Mouse (Mus musculus) embryonic facial prominence, embryonic 13.5 days (tissue): ENCODE data around the gene Prr5l. TPM values are rescaled to one million over a fixed set of nuclear protein-coding genes. Genes with fewer than 3 reads are reported as not detected.

Experiments used
- ATAC-seq: fragments of 200-750 bp; cut with Nextera tagmentation; 2 replicates; pipeline ENCODE4 v1.8.0; 2017; ENCODE audit warnings: low read depth; ENCODE audit not compliant: insufficient number of reproducible peaks, insufficient read depth, low FRiP score, low TSS enrichment
- H3K27ac ChIP-seq: fragments of 300-500 bp; sonication (generic); 2 replicates; pipeline ENCODE4 v1.5.1; 2015; ENCODE audit warnings: moderate library complexity, mild to moderate bottlenecking, inconsistent platforms
- H3K27me3 ChIP-seq: fragments of 300-500 bp; sonication (generic); 2 replicates; pipeline ENCODE4 v1.6.1; 2015; ENCODE audit warnings: mild to moderate bottlenecking, inconsistent platforms
- H3K36me3 ChIP-seq: fragments of 300-500 bp; sonication (generic); 2 replicates; pipeline ENCODE4 v1.6.1; 2015; ENCODE audit warnings: mild to moderate bottlenecking, inconsistent platforms
- H3K4me1 ChIP-seq: fragments of 300-500 bp; sonication (generic); 2 replicates; pipeline ENCODE4 v1.6.1; 2015; ENCODE audit warnings: inconsistent platforms
- H3K4me2 ChIP-seq: fragments of 300-500 bp; sonication (generic); 2 replicates; pipeline ENCODE4 v1.6.1; 2015; ENCODE audit warnings: moderate library complexity, mild to moderate bottlenecking, inconsistent platforms
- H3K4me3 ChIP-seq: fragments of 300-500 bp; sonication (generic); 2 replicates; pipeline ENCODE4 v1.5.1; 2015; ENCODE audit warnings: mild to moderate bottlenecking, inconsistent platforms
- H3K9ac ChIP-seq: fragments of 300-500 bp; sonication (generic); 2 replicates; pipeline ENCODE4 v1.6.1; 2015; ENCODE audit warnings: mild to moderate bottlenecking, inconsistent platforms
- H3K9me3 ChIP-seq: fragments of 300-500 bp; sonication (generic); 2 replicates; pipeline ENCODE4 v1.6.1; 2016; ENCODE audit warnings: inconsistent platforms
- WGBS: fragments of 180-500 bp; shearing (Covaris S2); methylation state at CpG from one replicate; pipeline ENCODE4 v1.1.7; 2015; ENCODE audit warnings: mixed read lengths; 5-methylcytosine and 5-hydroxymethylcytosine counted together
- polyA plus RNA-seq: library from polyadenylated mRNA; unstranded; fragments of >200 nt; fragmentation: Nextera tagmentation; extraction: Ambion mirVana; gene quantifications from 2 replicates; pipeline ENCODE4 v1.2.1, GENCODE M21; 2015

Gene Prr5l
- polyA plus RNA-seq = 25.7 and 34.1 TPM in 2 replicates

DNA sequence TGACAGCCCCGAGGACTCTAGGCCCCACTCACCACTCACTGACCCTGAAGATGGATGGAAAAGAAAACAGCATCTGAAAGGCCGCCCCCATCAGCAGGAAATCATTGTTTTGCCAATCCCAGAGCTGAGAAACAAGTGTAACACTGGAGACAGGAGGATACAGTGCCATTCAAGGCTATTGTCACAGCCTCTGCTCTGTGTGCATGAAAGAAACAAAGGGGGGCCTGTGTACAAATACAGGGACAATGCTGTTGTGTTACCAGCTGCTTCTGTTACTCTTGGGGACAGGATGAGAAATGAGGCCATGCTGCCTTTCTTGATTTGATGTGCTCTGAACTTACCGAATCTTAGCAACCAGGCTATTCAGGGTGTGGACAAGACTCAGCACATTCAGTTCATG is at the start of gene Prr5l:
Gene Prr5l (minus strand): TSS at position 30 of the 400 bp plus-strand sequence.
- Histone ChIP-seq H3K27ac (no peak within 1 kb of the TSS), H3K4me2 (no peak within 1 kb of the TSS), H3K36me3 (no peaks in the 10 kb centered on the region), H3K4me1 (peaks cover 11% of the 10 kb centered on the region), H3K9me3 (no peaks in the 10 kb centered on the region), H3K4me3 (no peak within 1 kb of the TSS), H3K9ac (no peak within 1 kb of the TSS), H3K27me3 (peaks cover 5% of the 10 kb centered on the region; the same call in 1 of the 2 replicates)
- ATAC-seq = no peak
- 53% methylated on average over 3 of the region's 3 CpGs for WGBS

DNA sequence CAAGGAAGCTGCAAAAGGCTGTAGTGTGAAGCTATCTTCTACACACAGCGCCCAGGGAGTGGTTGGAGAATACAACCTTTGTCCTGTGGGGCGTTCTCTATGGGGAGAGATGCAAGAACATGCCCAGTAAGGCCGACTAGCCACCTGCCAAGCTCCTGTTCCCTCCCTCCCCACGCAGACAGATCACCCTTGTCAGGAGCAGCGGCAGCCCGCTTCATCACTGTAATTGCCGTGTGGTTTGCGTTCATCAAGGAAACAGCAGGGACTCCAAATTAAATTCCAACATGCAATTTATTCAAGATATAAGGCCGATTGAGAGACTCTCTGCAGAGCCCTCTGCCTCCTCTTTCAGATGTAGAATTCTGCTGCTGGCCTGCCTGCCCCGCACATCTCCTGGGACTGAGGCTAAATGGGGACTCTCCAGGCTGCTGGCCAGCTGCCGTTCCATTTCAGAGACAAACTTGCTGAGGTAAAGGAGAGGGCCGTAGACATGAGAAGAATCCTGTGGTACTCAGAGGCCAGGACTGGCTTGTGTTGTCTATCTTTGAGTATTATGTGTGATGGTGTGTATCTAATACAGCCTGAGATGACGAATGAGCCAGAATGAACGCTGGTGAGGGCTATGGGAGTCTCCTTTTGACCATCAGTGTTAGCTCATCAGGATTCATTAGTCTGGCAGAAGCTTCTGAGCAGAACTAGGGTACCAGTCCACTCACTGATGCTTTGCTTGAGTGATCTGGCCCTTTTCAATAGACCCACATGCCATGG is 49.5 kb upstream of the Prr5l start:
- Histone ChIP-seq H3K9ac (no peak overlapping the region), H3K4me3 (no peak overlapping the region), H3K4me1 (peaks cover 9% of the 10 kb centered on the region), H3K4me2 (no peak overlapping the region), H3K9me3 (no peaks in the 10 kb centered on the region), H3K27me3 (no peaks in the 10 kb centered on the region), H3K36me3 (no peaks in the 10 kb centered on the region), H3K27ac (no peak overlapping the region)
- 73% methylated on average over 14 of the region's 14 CpGs for WGBS
- no peak for ATAC-seq

DNA sequence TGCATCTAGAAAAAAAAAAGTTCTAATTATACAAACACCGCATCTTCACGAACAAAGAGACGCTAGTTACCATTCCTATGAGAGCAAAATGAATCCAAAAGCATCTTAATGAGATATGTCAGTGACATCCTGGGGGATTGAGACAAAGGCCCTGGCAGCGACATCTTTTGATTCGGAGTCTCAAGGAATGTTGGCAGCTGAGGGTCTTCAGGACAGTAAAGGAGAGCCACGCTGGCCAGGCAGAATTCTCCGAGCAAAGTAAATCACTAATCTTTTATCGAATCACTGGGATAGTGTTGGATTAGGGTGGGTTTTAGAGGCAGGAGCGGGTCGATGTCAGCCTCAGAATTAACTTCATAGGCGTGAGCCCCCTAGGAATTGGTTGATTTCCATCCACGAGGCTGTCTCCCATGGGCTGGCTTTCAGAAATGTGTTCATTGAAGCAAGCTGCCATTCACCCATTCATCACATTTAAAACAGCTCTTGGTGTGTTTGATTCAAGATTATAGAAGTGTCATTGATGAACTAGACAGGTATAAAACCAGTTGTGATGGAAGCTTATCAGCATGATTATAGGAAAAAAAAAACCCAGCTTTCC is 42.9 kb upstream of the Prr5l start:
- Histone ChIP-seq H3K36me3 (no peaks in the 10 kb centered on the region), H3K9ac (no peak overlapping the region), H3K4me3 (no peak overlapping the region), H3K27me3 (no peaks in the 10 kb centered on the region), H3K27ac (no peak overlapping the region), H3K9me3 (no peaks in the 10 kb centered on the region), H3K4me1 (no peaks in the 10 kb centered on the region), H3K4me2 (no peak overlapping the region)
- ATAC-seq = no peak
- 78% methylated on average over 12 of the region's 12 CpGs for WGBS

DNA sequence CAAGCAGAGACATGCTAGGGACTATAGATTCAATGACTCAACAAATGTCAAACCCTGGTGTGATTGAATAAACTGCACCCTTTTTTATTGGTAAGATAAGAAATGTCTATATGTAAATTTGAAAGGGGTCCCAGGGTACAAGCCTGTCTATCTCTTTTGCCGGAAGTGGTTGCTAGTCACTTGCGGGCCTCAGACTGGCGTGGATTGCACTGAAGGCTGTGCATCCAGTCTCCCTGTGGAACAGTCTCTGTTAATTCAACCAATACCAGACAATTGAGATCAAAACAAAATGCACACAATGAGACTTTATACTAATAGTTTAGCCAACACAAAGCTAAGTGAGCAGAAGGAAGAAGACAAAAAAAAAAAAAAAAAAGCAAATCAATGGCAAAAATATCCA is 42.4 kb upstream of the Prr5l start:
- Histone ChIP-seq H3K9me3 (no peaks in the 10 kb centered on the region), H3K4me1 (0 out of 2 replicates have a peak, but pooled peaks cover 3% of the 10 kb centered on the region), H3K4me3 (no peak overlapping the region), H3K9ac (no peak overlapping the region), H3K36me3 (no peaks in the 10 kb centered on the region), H3K4me2 (no peak overlapping the region), H3K27ac (no peak overlapping the region), H3K27me3 (no peaks in the 10 kb centered on the region)
- no peak for ATAC-seq
- WGBS = 86% methylated on average over 3 of the region's 3 CpGs

DNA sequence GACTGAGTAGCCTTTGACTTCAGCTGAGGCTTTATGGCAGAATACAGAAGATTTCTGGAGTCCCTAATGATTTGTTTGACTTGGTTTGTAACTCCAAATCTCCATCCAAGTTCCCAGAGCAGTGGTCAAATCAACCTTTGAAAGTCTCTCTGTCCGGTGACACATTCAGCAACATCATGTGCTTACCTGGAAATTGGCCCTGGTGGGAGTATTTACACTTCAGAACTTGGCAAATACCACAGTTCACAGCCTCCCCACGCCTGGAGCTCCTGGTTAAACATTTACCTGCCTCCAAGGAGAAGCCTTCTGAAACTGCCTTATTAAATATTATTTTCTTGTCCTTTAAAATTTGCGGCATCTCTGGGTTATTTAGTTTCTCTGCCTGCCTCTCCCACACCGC is 40.4 kb upstream of the Prr5l start:
- no peak for ATAC-seq
- H3K27ac ChIP-seq = no peak overlapping the region
- no peak overlapping the region for H3K9ac ChIP-seq
- 80% methylated on average over 4 of the region's 4 CpGs for WGBS
- no peaks in the 10 kb centered on the region for H3K27me3 ChIP-seq
- H3K9me3 ChIP-seq = no peaks in the 10 kb centered on the region
- no peaks in the 10 kb centered on the region for H3K36me3 ChIP-seq
- 0 out of 2 replicates have a peak, but pooled peaks cover 8% of the 10 kb centered on the region for H3K4me1 ChIP-seq
- H3K4me2 ChIP-seq = no peak overlapping the region
- no peak overlapping the region for H3K4me3 ChIP-seq

DNA sequence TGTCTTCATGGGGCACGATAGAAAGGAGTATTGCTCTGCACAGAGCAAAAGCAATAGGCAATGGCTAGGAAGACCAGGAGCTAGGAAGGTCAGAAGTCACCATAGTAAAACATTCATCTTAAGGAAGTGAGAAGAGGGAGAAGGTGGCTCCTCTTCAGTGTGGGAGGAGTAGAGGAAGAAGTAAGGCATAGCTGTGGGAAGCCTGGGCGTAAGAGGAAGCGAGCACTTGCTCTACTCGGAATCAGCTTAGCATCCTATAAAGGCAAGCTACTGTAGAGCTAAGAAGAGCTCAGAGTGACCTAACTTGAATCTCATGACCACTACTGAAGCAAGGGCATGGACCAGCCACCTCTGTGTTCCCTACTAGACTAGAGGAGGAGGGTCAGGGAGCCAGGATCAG is 39.5 kb upstream of the Prr5l start:
- no peak overlapping the region for H3K9ac ChIP-seq
- no peaks in the 10 kb centered on the region for H3K27me3 ChIP-seq
- no peak overlapping the region for H3K4me3 ChIP-seq
- WGBS = 95% methylated on average over 4 of the region's 4 CpGs
- no peaks in the 10 kb centered on the region for H3K9me3 ChIP-seq
- H3K4me2 ChIP-seq = no peak overlapping the region
- no peaks in the 10 kb centered on the region for H3K36me3 ChIP-seq
- no peak overlapping the region for H3K27ac ChIP-seq
- H3K4me1 ChIP-seq = 0 out of 2 replicates have a peak, but pooled peaks cover 8% of the 10 kb centered on the region
- ATAC-seq = no peak

DNA sequence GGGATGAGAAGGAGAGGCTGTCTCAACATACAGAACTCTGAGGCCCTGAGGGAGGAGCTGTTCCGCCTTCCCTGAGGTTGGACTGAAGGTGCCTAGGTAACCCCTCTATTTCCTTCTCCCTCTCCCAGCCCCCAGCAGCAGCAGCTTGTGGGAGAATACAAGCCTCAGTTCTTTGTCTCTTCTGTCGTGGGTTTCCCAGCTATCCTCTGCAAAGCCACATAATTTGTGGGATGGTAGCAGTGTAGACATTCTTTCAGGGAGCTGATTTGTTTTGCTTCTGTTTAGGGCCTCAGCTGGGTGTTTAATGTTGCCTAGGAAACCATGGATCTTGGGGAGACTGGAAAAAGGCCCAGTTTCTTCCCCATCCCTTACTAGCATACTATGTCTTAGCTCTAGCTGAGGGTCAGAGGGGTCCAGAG is 37.3 kb upstream of the Prr5l start:
- no peak for ATAC-seq

DNA sequence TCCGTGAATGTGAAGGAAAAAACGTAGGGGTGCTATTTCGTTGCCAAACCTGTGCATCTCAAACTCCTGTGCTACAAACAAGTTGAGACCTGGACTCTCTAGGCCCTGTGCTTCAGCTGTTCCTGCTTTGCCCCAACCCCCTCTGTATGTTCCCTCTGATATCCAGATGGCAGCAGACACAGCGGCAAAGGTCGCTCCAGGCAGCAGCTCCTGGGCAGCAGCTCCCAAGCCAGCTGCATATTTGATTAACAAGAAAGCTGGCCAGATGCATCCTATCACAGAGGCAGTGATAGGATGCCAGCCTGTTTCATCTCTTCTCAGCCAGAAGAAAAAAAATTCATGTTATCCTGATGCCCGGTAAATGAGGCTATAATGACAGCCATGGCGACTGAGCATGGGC is 35.7 kb upstream of the Prr5l start:
- H3K9me3 ChIP-seq = no peaks in the 10 kb centered on the region
- 69% methylated on average over 7 of the region's 7 CpGs for WGBS
- no peak overlapping the region for H3K4me3 ChIP-seq
- H3K4me1 ChIP-seq = 0 out of 2 replicates have a peak, but pooled peaks cover 8% of the 10 kb centered on the region
- no peaks in the 10 kb centered on the region for H3K36me3 ChIP-seq
- H3K4me2 ChIP-seq = no peak overlapping the region
- no peak overlapping the region for H3K27ac ChIP-seq
- H3K27me3 ChIP-seq = no peaks in the 10 kb centered on the region
- ATAC-seq = no peak
- H3K9ac ChIP-seq = no peak overlapping the region

More for the DNA sequence above, 37.3 kb upstream of the Prr5l start:
- Histone ChIP-seq H3K9me3 (no peaks in the 10 kb centered on the region), H3K36me3 (no peaks in the 10 kb centered on the region), H3K27me3 (no peaks in the 10 kb centered on the region), H3K27ac (no peak overlapping the region), H3K4me1 (0 out of 2 replicates have a peak, but pooled peaks cover 8% of the 10 kb centered on the region), H3K4me3 (no peak overlapping the region), H3K4me2 (no peak overlapping the region), H3K9ac (no peak overlapping the region)
- 43% methylated on average over 2 of the region's 2 CpGs for WGBS

DNA sequence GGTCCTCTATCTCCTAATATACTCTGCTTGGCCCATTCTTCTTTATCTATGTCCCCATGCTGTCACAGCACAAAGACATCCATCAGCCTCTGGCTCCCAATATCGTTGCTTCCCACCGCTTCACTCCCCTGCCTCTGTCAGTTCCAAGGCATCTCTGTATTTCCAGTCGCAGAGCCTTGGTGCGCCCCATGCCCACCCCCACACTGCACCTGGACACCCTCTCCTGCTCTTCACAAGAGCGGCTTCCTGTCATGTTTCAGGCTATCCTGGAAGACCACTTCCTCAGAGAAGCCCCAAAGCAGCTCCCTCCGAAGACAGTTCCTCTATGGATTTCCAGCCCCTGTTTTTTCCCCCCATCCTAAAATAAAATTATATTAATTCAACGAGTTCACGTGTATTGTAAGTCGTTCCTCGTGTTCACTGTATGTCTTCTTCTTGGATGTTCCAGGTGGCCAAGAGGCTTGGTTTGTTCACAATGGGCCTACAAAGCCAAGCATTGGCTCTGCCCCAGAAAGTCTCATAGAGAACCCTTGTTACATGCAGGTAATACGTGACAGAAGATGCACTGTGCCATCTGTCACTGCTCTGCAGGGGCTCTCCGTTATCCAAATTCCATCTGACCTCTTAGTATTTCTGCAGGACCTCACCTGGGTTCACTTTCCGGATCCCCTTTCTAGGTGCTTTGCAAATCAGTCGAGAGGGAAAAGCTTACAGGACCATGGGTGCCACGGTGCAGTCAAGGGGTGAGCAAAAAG is 26.7 kb upstream of the Prr5l start:
- no peak for ATAC-seq
- 0 out of 2 replicates have a peak, but pooled peaks cover 11% of the 10 kb centered on the region for H3K4me1 ChIP-seq
- H3K36me3 ChIP-seq = 0 out of 2 replicates have a peak, but pooled peaks cover 5% of the 10 kb centered on the region
- no peaks in the 10 kb centered on the region for H3K27me3 ChIP-seq
- 92% methylated on average over 15 of the region's 15 CpGs for WGBS
- no peaks in the 10 kb centered on the region for H3K9me3 ChIP-seq
- no peak overlapping the region for H3K9ac ChIP-seq
- no peak overlapping the region for H3K27ac ChIP-seq
- no peak overlapping the region for H3K4me2 ChIP-seq
- H3K4me3 ChIP-seq = no peak overlapping the region

DNA sequence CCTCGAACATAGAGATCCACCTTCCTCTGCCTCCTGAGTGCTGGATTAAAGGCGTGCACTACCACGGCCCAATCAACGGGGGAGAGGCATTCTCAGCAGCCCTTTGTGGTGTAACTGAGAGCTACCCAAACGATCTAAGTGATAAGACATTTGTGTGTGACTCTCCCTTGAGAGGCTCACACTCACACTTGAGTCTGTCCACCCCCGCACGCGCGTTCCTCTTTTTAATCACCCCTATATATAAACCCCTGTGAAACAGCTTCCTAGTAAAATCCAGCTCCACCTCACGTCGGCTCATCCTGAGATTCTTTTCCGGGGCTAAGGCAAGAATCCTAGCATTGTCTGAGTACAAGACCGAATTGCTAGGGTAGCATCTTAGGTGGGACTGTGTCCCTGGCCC is 25.9 kb upstream of the Prr5l start:
- ATAC-seq = no peak
- no peak overlapping the region for H3K9ac ChIP-seq
- H3K9me3 ChIP-seq = no peaks in the 10 kb centered on the region
- no peak overlapping the region for H3K4me3 ChIP-seq
- H3K27ac ChIP-seq = no peak overlapping the region
- WGBS = 83% methylated on average over 13 of the region's 13 CpGs
- H3K27me3 ChIP-seq = no peaks in the 10 kb centered on the region
- H3K4me1 ChIP-seq = 0 out of 2 replicates have a peak, but pooled peaks cover 11% of the 10 kb centered on the region
- no peak overlapping the region for H3K4me2 ChIP-seq
- 0 out of 2 replicates have a peak, but pooled peaks cover 5% of the 10 kb centered on the region for H3K36me3 ChIP-seq

DNA sequence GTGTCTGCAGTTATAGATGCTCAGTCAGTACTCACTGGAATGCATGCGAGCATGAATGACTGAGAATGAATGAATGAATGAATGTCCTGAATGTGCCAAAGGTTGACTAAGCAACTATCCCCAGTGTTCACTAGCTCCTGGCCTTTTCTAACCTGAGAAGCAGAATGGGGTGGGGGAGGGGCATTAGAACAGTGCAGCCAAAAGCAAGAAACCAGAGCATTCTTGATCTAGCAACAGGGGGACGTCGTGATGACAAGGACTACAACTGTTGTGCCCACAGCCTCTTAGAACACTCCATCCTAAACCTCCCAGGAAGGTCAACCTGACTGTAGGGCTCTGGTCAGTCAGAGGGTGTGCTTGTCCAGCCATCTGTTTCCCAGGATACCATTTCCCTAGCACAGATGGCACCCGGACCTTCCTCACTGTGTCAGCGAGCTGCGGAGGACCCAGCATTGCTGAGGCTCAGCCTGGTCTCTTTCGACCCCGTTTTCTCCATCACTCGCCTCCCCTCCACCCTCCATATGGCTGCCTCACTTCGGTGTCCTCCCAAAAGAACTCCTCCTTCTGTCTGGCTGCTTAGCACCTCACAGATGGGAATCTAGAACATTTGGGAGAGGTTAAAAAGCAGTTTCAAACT is 24.7 kb upstream of the Prr5l start:
- Histone ChIP-seq H3K9me3 (no peaks in the 10 kb centered on the region), H3K36me3 (0 out of 2 replicates have a peak, but pooled peaks cover 5% of the 10 kb centered on the region), H3K4me3 (no peak overlapping the region), H3K4me2 (no peak overlapping the region), H3K9ac (no peak overlapping the region), H3K27me3 (no peaks in the 10 kb centered on the region), H3K4me1 (0 out of 2 replicates have a peak, but pooled peaks cover 11% of the 10 kb centered on the region), H3K27ac (no peak overlapping the region)
- WGBS = 79% methylated on average over 10 of the region's 10 CpGs
- ATAC-seq = no peak; the same call in 1 of the 2 replicates
